22 mouse cellular contexts compared by ENCODE assay signal in the genomic region with DNA sequence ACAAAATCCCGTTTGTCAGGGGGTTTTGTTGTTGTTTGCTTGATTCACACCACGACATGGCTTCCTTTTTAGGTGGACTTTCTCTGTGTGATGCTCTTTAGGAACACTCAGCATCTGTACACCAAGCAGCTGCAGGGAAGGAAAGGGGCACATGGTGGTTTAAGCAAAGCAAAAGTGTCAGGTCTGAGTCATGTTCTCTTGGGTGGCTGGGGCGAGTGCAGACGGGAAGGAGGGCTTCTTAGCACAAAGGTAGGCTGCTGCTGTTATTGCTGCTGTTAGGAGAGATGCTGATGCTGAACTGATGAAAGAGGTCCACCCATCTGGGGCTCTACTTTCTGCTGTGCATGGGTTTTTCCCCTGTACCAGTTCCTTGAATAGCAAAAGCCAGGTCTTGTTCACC. TPM values are rescaled to one million over a fixed set of nuclear protein-coding genes. Genes with fewer than 3 reads are reported as not detected.
DNase-seq lines count a peak whose midpoint lies in the region; ATAC-seq and TF ChIP-seq lines count a peak whose summit lies in the region.
"Had no signal": no experiment of that assay in that cellular context is flagged by ENCODE, and none has a peak within 500 bp of the region (broad histone marks: within the 10 kb centered on the region; RNA-seq: fewer than 3 reads in every experiment).

No protein-coding gene starts in this region.

- H3K9ac ChIP-seq in midbrain, embryonic 15.5 days, result no peak overlapping the region
- no peak overlapping the region for H3K9ac ChIP-seq in CH12.LX (ENCODE audit: insufficient read depth, low read depth)
- no peak overlapping the region for H3K9ac ChIP-seq in heart, adult 2 months (ENCODE audit: low read depth, low read length)
- H3K9ac ChIP-seq: embryonic facial prominence, embryonic 12.5 days; forebrain, embryonic 13.5 days; forebrain, embryonic 15.5 days; forebrain, postnatal 0 days had no signal

- dilution Hi-C loops in CH12.LX (cut with MboI; ENCODE audit: extremely low pct_ligation_motif_present, extremely low pct_unique_long_range_greater_than_20kb, low sequenced_read_pairs), result no loop called here

- no peaks in the 10 kb centered on the region for H3K9me3 ChIP-seq in midbrain, embryonic 10.5 days (replicated peaks)
- H3K9me3 ChIP-seq in midbrain, embryonic 15.5 days, result no peaks in the 10 kb centered on the region
- no peaks in the 10 kb centered on the region for H3K9me3 ChIP-seq in CH12.LX (replicated peaks; ENCODE audit: low read length)
- H3K9me3 ChIP-seq: embryonic facial prominence, embryonic 10.5 days; embryonic facial prominence, embryonic 12.5 days; forebrain, embryonic 13.5 days; forebrain, embryonic 15.5 days had no signal

- no peak for DNase-seq in midbrain, embryonic 10.5 days (ENCODE audit: low spot score)
- peak; percentile 21 for DNase-seq in 3T3-L1 (ENCODE audit: low read depth, low spot score)
- DNase-seq in CH12.LX (ENCODE audit: extremely low read depth), result peak; percentile 76
- no peak for DNase-seq in gastrocnemius, adult 2 months
- DNase-seq in heart, adult 2 months, result no peak
- DNase-seq: adrenal gland, adult 2 months; adrenal gland, postnatal 10 days; adrenal gland, postnatal 25 days; B cell, adult 2 months; cerebellum, adult 11-12 months; cerebellum, adult 2 months; cerebellum, adult 9-10 months; cerebellum, postnatal 10 days; cerebellum, postnatal 25 days had no signal

- intact Hi-C loops in gastrocnemius, adult 2 months (cut with DNase I), result no loop called here
- intact Hi-C loops in heart, adult 2 months (cut with DNase I), result no loop called here

- no peak for TF ChIP-seq POLR2A in CH12.LX (IDR thresholded peaks at IDR 0.05; ENCODE audit: low read depth, low read length)
- TF ChIP-seq POLR2A in heart, adult 2 months (IDR thresholded peaks at IDR 0.05; ENCODE audit: insufficient read depth, low read depth, low read length), result no peak

- no peak overlapping the region for H3K4me2 ChIP-seq in midbrain, embryonic 15.5 days
- no peak overlapping the region for H3K4me2 ChIP-seq in CH12.LX (ENCODE audit: insufficient read depth, low read depth, poor library complexity, severe bottlenecking)
- H3K4me2 ChIP-seq: embryonic facial prominence, embryonic 12.5 days; forebrain, embryonic 13.5 days; forebrain, embryonic 15.5 days had no signal

- peak overlapping the region; percentile 42; the same call in 1 of the 2 replicates for H3K27ac ChIP-seq in midbrain, embryonic 10.5 days (replicated peaks)
- no peak overlapping the region for H3K27ac ChIP-seq in midbrain, embryonic 15.5 days
- no peak overlapping the region for H3K27ac ChIP-seq in CH12.LX (ENCODE audit: insufficient read depth, low read depth)
- H3K27ac ChIP-seq in gastrocnemius, adult 2 months, result no peak overlapping the region
- no peak overlapping the region for H3K27ac ChIP-seq in heart, adult 2 months
- H3K27ac ChIP-seq: embryonic facial prominence, embryonic 10.5 days; embryonic facial prominence, embryonic 12.5 days; forebrain, embryonic 13.5 days; forebrain, embryonic 15.5 days had no signal

- no peaks in the 10 kb centered on the region for H3K79me2 ChIP-seq in CH12.LX (replicated peaks; ENCODE audit: control insufficient read depth, extremely low read depth, insufficient read depth, poor library complexity, severe bottlenecking)
- no peaks in the 10 kb centered on the region for H3K79me2 ChIP-seq in heart, adult 2 months (replicated peaks; ENCODE audit: control insufficient read depth, insufficient read depth, low read length)

- peaks cover 9% of the 10 kb centered on the region for H3K4me1 ChIP-seq in midbrain, embryonic 10.5 days
- no peaks in the 10 kb centered on the region for H3K4me1 ChIP-seq in midbrain, embryonic 15.5 days
- peaks cover 0 to 26% of the 10 kb centered on the region in 2 experiments; a peak in 2 of 4 replicates for H3K4me1 ChIP-seq in CH12.LX (ENCODE audit: control insufficient read depth in 1 of 2, insufficient read depth in 2 of 2)
- no peaks in the 10 kb centered on the region for H3K4me1 ChIP-seq in heart, adult 2 months (ENCODE audit: control insufficient read depth, insufficient read depth, low read length)
- H3K4me1 ChIP-seq: embryonic facial prominence, embryonic 10.5 days; embryonic facial prominence, embryonic 12.5 days; forebrain, embryonic 13.5 days; forebrain, embryonic 15.5 days had no signal

- TF ChIP-seq CTCF in CH12.LX (conservative IDR thresholded peaks at IDR 0.05 in 1 of 2, IDR thresholded peaks at IDR 0.05 in 1 of 2; ENCODE audit: low read depth in 2 of 2, low read length in 2 of 2), result no peak
- TF ChIP-seq CTCF in gastrocnemius, adult 2 months (IDR thresholded peaks at IDR 0.05), result no peak
- TF ChIP-seq CTCF in heart, adult 2 months (IDR thresholded peaks at IDR 0.05), result no peak

- in situ Hi-C loops in CH12.LX (cut with MboI; ENCODE audit: low pct_ligation_motif_present, low pct_unique_long_range_greater_than_20kb, low sequenced_read_pairs), result loop anchor here (10.0 to 25.0 kb wide), 3 partner anchors 183 to 810 kb away; no protein-coding TSS in a partner anchor

- no peak overlapping the region for H3K4me3 ChIP-seq in midbrain, embryonic 10.5 days
- H3K4me3 ChIP-seq in midbrain, embryonic 15.5 days, result no peak overlapping the region
- no peak overlapping the region for H3K4me3 ChIP-seq in CH12.LX (replicated peaks in 1 of 3; ENCODE audit: low read depth in 2 of 3, low read length in 2 of 3, poor library complexity in 1 of 3)
- H3K4me3 ChIP-seq in gastrocnemius, adult 2 months, result no peak overlapping the region
- no peak overlapping the region for H3K4me3 ChIP-seq in heart, adult 2 months
- H3K4me3 ChIP-seq: embryonic facial prominence, embryonic 10.5 days; embryonic facial prominence, embryonic 12.5 days; forebrain, embryonic 13.5 days; forebrain, embryonic 15.5 days had no signal

- TF ChIP-seq RAD21 in CH12.LX (IDR thresholded peaks at IDR 0.05; ENCODE audit: low read depth, low read length), result no peak

- H3K27me3 ChIP-seq in midbrain, embryonic 10.5 days (ENCODE audit: low read depth, poor library complexity, severe bottlenecking), result no peaks in the 10 kb centered on the region
- H3K27me3 ChIP-seq in midbrain, embryonic 15.5 days (replicated peaks), result no peaks in the 10 kb centered on the region
- H3K27me3 ChIP-seq in CH12.LX (replicated peaks), result no peaks in the 10 kb centered on the region
- H3K27me3 ChIP-seq in heart, adult 2 months (ENCODE audit: control insufficient read depth, insufficient read depth, low read length), result no peaks in the 10 kb centered on the region
- H3K27me3 ChIP-seq: embryonic facial prominence, embryonic 12.5 days; forebrain, embryonic 13.5 days; forebrain, embryonic 15.5 days had no signal

- TF ChIP-seq EP300 in CH12.LX (IDR thresholded peaks at IDR 0.05; ENCODE audit: low read length), result no peak
- no peak for TF ChIP-seq EP300 in heart, adult 2 months (IDR thresholded peaks at IDR 0.05; ENCODE audit: insufficient read depth, low read depth, low read length)

- WGBS in midbrain, embryonic 10.5 days, result 70% methylated on average over 4 of the region's 4 CpGs
- 53% methylated on average over 4 of the region's 4 CpGs for WGBS in midbrain, embryonic 15.5 days
- 46% methylated on average over 4 of the region's 4 CpGs for WGBS in heart, adult 2 months

- H3K36me3 ChIP-seq in midbrain, embryonic 10.5 days, result no peaks in the 10 kb centered on the region
- H3K36me3 ChIP-seq in midbrain, embryonic 15.5 days (replicated peaks), result no peaks in the 10 kb centered on the region
- H3K36me3 ChIP-seq in CH12.LX (replicated peaks in 1 of 2; ENCODE audit: control insufficient read depth in 1 of 2, insufficient read depth in 1 of 2, low read length in 1 of 2), result no peaks in the 10 kb centered on the region
- no peaks in the 10 kb centered on the region for H3K36me3 ChIP-seq in heart, adult 2 months (ENCODE audit: control insufficient read depth, insufficient read depth, low read length)
- H3K36me3 ChIP-seq: embryonic facial prominence, embryonic 10.5 days; embryonic facial prominence, embryonic 12.5 days; forebrain, embryonic 15.5 days had no signal

- no peak for ATAC-seq in midbrain, embryonic 15.5 days (replicated peaks)
- ATAC-seq: CD4-positive, CD25-positive, alpha-beta regulatory T cell, adult 4 months; forebrain, embryonic 13.5 days; forebrain, embryonic 15.5 days; forebrain, postnatal 0 days had no signal

TF ChIP-seq in CH12.LX, 34 proteins besides CTCF, POLR2A, EP300 and RAD21:
- no peak for TF ChIP-seq SIN3A (IDR thresholded peaks at IDR 0.05; ENCODE audit: low read length)
- TF ChIP-seq BHLHE40 (IDR thresholded peaks at IDR 0.05; ENCODE audit: low read depth, low read length), result peak; percentile 25; the same call in 1 of the 2 replicates
- 0 out of 2 replicates have a peak, but pooled peaks have one; percentile 23 for TF ChIP-seq ETS1 (conservative IDR thresholded peaks at IDR 0.05; ENCODE audit: low read depth, low read length)
- no peak for TF ChIP-seq ZKSCAN1 (IDR thresholded peaks at IDR 0.05; ENCODE audit: borderline replicate concordance, low read depth, low read length)
- no peak for TF ChIP-seq ZNF384 (IDR thresholded peaks at IDR 0.05; ENCODE audit: low read depth, low read length)
- TF ChIP-seq KAT2A (IDR thresholded peaks at IDR 0.05; ENCODE audit: insufficient replicate concordance, low read length), result no peak

RNA-seq across cellular contexts. Expression of a gene that starts 21.1 kb away (rescaled TPM):
- 9.2 and 13.9 TPM in 2 replicates for polyA plus RNA-seq in midbrain, embryonic 10.5 days (2016; fragmentation: Nextera tagmentation; extraction: Ambion mirVana)
- 28.3 and 31.3 TPM in 2 replicates for polyA plus RNA-seq in midbrain, embryonic 15.5 days (2015; fragmentation: Nextera tagmentation; extraction: Ambion mirVana)
- total RNA-seq in CH12.LX (2012; rRNA removed) (0.71 TPM in 1 of 2 replicates, not detected in the other), CH12.LX (2014; rRNA removed) (0.07 and 0.13 TPM in 2 replicates)
- 0.13 and 0.18 TPM in 2 replicates for polyA plus RNA-seq in CH12.LX (2012; ENCODE audit: insufficient read length, low read depth)
- under 1 TPM in 1 of 2 experiments, not detected in 1; 0.22 TPM for total RNA-seq in gastrocnemius, adult 2 months (2021)
- total RNA-seq in heart, adult 2 months (2021), result under 1 TPM; 0.10 to 0.64 TPM
- 0.02 and 0.18 TPM in 2 replicates for polyA plus RNA-seq in heart, adult 2 months (2012; rRNA removed)
- total RNA-seq: MEL had no signal

Comparison
In these comparisons a context has a peak if more than half of its experiments do, and no peak if none do; other contexts are left out.
1. DNase-seq: peak in 3T3-L1 (single experiment) and CH12.LX (single experiment); none in midbrain, embryonic 10.5 days (single experiment), gastrocnemius, adult 2 months (single experiment) and heart, adult 2 months (0 of 2).